Mouse (Mus musculus) hindbrain, embryonic 11.5 days (tissue): ENCODE results near the gene Capza2. TPM values are rescaled to one million over a fixed set of nuclear protein-coding genes. Genes with fewer than 3 reads are reported as not detected.

Source experiments
- polyA plus RNA-seq: library from polyadenylated mRNA; unstranded; fragments of >200 nt; fragmentation: Nextera tagmentation; extraction: Ambion mirVana; gene quantifications from 2 replicates; pipeline ENCODE4 v1.2.1, GENCODE M21; 2014

Capza2 gene
- polyA plus RNA-seq, 1 experiment from 2014 or later: 268 TPM

Other genes starting within 250 kb of the Capza2 start
- gene Met, start 172.4 kb upstream of the Capza2 start, polyA plus RNA-seq: 1.9 and 2.2 TPM in 2 replicates
- gene St7, start 56.7 kb downstream of the Capza2 start, polyA plus RNA-seq: 43.1 and 52.1 TPM in 2 replicates